Mouse (Mus musculus): Measurements from ENCODE around the gene Hoga1. TPM values are rescaled to one million over a fixed set of nuclear protein-coding genes. Genes with fewer than 3 reads are reported as not detected.

Gene Hoga1
- total RNA-seq, 1 experiment = 0.89 TPM

- Histone ChIP-seq H3K4me3 (ENCODE audit: insufficient read depth in 1 of 2, low read depth in 1 of 2, low read length in 2 of 2, poor library complexity in 1 of 2, severe bottlenecking in 1 of 2) (no peak overlapping the region), H3K9ac (ENCODE audit: insufficient read depth, low read depth, low read length, poor library complexity, severe bottlenecking) (no peak overlapping the region)
- in situ Hi-C loops (cut with MboI; ENCODE audit: low sequenced_read_pairs in 2 of 2, unreplicated experiment in 2 of 2) = no loop called here
Observed at GRCm38 (mm10) chr19:42034881-42035455, 10.4 kb upstream of the Hoga1 start.

GRCm38 (mm10) chr19:42035456-42036248, 9.8 kb upstream of the Hoga1 start, which contains the start of gene Ankrd2:
Ankrd2 (plus strand) TSS chr19:42036000.
- Histone ChIP-seq H3K27ac (ENCODE audit: insufficient read depth, low read depth, low read length, poor library complexity, severe bottlenecking) (no peak within 1 kb of the TSS), H3K36me3 (ENCODE audit: control insufficient read depth, insufficient read depth, low read length, poor library complexity, severe bottlenecking) (no peaks in the 10 kb centered on the region), H3K9me3 (ENCODE audit: control insufficient read depth, insufficient read depth, low read depth, low read length) (no peaks in the 10 kb centered on the region), H3K4me3 (ENCODE audit: insufficient read depth in 1 of 2, low read depth in 1 of 2, low read length in 2 of 2, poor library complexity in 1 of 2, severe bottlenecking in 1 of 2) (peak within 1 kb of the TSS; percentile 5 to 20; a peak in 1 of 4 replicates), H3K9ac (ENCODE audit: insufficient read depth, low read depth, low read length, poor library complexity, severe bottlenecking) (no peak within 1 kb of the TSS), H3K4me1 (ENCODE audit: control insufficient read depth in 2 of 2, insufficient read depth in 2 of 2, low read length in 2 of 2, poor library complexity in 1 of 2) (peaks cover 0 to 16% of the 10 kb centered on the region in 2 experiments; a peak in 2 of 4 replicates)
- peak; percentile 57 for DNase-seq (ENCODE audit: low read depth, low spot score)
- in situ Hi-C loops (cut with MboI; ENCODE audit: low sequenced_read_pairs in 2 of 2, unreplicated experiment in 2 of 2) = no loop called here
- TF ChIP-seq CHD2 (IDR thresholded peaks at IDR 0.05; ENCODE audit: low read depth, low read length) = no peak
- no peak for TF ChIP-seq HCFC1 (IDR thresholded peaks at IDR 0.05; ENCODE audit: borderline replicate concordance, insufficient read depth, low read length)
- no peak for TF ChIP-seq ZNF384 (IDR thresholded peaks at IDR 0.05; ENCODE audit: low read depth, low read length)
- TF ChIP-seq MAFK (IDR thresholded peaks at IDR 0.05; ENCODE audit: insufficient read depth, low read depth, low read length) = no peak
- TF ChIP-seq ZC3H11A (IDR thresholded peaks at IDR 0.05; ENCODE audit: borderline replicate concordance, low read depth, low read length) = peak; percentile 41; the same call in 1 of the 2 replicates

More at GRCm38 (mm10) chr19:42034881-42035455, 10.4 kb upstream of the Hoga1 start:
- TF ChIP-seq HCFC1 (IDR thresholded peaks at IDR 0.05; ENCODE audit: borderline replicate concordance, insufficient read depth, low read length) (no peak), CHD2 (IDR thresholded peaks at IDR 0.05; ENCODE audit: low read depth, low read length) (no peak), ZNF384 (IDR thresholded peaks at IDR 0.05; ENCODE audit: low read depth, low read length) (no peak), MAFK (IDR thresholded peaks at IDR 0.05; ENCODE audit: insufficient read depth, low read depth, low read length) (no peak), ZC3H11A (IDR thresholded peaks at IDR 0.05; ENCODE audit: borderline replicate concordance, low read depth, low read length) (no peak)
- H3K9me3 ChIP-seq (ENCODE audit: control insufficient read depth, insufficient read depth, low read depth, low read length) = no peaks in the 10 kb centered on the region
- DNase-seq (ENCODE audit: low read depth, low spot score) = no peak
- peaks cover 0 to 16% of the 10 kb centered on the region in 2 experiments; a peak in 2 of 4 replicates for H3K4me1 ChIP-seq (ENCODE audit: control insufficient read depth in 2 of 2, insufficient read depth in 2 of 2, low read length in 2 of 2, poor library complexity in 1 of 2)
- H3K36me3 ChIP-seq (ENCODE audit: control insufficient read depth, insufficient read depth, low read length, poor library complexity, severe bottlenecking) = no peaks in the 10 kb centered on the region
- no peak overlapping the region for H3K27ac ChIP-seq (ENCODE audit: insufficient read depth, low read depth, low read length, poor library complexity, severe bottlenecking)

GRCm38 (mm10) chr19:42036357-42036756, 9.1 kb upstream of the Hoga1 start:
- in situ Hi-C loops (cut with MboI; ENCODE audit: low sequenced_read_pairs in 2 of 2, unreplicated experiment in 2 of 2) = no loop called here
- Histone ChIP-seq H3K9me3 (ENCODE audit: control insufficient read depth, insufficient read depth, low read depth, low read length) (no peaks in the 10 kb centered on the region), H3K9ac (ENCODE audit: insufficient read depth, low read depth, low read length, poor library complexity, severe bottlenecking) (no peak overlapping the region), H3K4me1 (ENCODE audit: control insufficient read depth in 2 of 2, insufficient read depth in 2 of 2, low read length in 2 of 2, poor library complexity in 1 of 2) (peaks cover 0 to 16% of the 10 kb centered on the region in 2 experiments; a peak in 2 of 4 replicates), H3K36me3 (ENCODE audit: control insufficient read depth, insufficient read depth, low read length, poor library complexity, severe bottlenecking) (no peaks in the 10 kb centered on the region), H3K4me3 (ENCODE audit: insufficient read depth in 1 of 2, low read depth in 1 of 2, low read length in 2 of 2, poor library complexity in 1 of 2, severe bottlenecking in 1 of 2) (no peak overlapping the region), H3K27ac (ENCODE audit: insufficient read depth, low read depth, low read length, poor library complexity, severe bottlenecking) (no peak overlapping the region)
- no peak for TF ChIP-seq ZC3H11A (IDR thresholded peaks at IDR 0.05; ENCODE audit: borderline replicate concordance, low read depth, low read length)
- TF ChIP-seq ZNF384 (IDR thresholded peaks at IDR 0.05; ENCODE audit: low read depth, low read length) = no peak
- TF ChIP-seq MAFK (IDR thresholded peaks at IDR 0.05; ENCODE audit: insufficient read depth, low read depth, low read length) = no peak
- no peak for TF ChIP-seq CHD2 (IDR thresholded peaks at IDR 0.05; ENCODE audit: low read depth, low read length)
- no peak for TF ChIP-seq HCFC1 (IDR thresholded peaks at IDR 0.05; ENCODE audit: borderline replicate concordance, insufficient read depth, low read length)
- no peak for DNase-seq (ENCODE audit: low read depth, low spot score)

GRCm38 (mm10) chr19:42037167-42037702, 8.2 kb upstream of the Hoga1 start:
- in situ Hi-C loops (cut with MboI; ENCODE audit: low sequenced_read_pairs in 2 of 2, unreplicated experiment in 2 of 2) = no loop called here
- DNase-seq (ENCODE audit: low read depth, low spot score) = no peak
- TF ChIP-seq HCFC1 (IDR thresholded peaks at IDR 0.05; ENCODE audit: borderline replicate concordance, insufficient read depth, low read length) (no peak), MAFK (IDR thresholded peaks at IDR 0.05; ENCODE audit: insufficient read depth, low read depth, low read length) (no peak), ZNF384 (IDR thresholded peaks at IDR 0.05; ENCODE audit: low read depth, low read length) (no peak), ZC3H11A (IDR thresholded peaks at IDR 0.05; ENCODE audit: borderline replicate concordance, low read depth, low read length) (no peak), CHD2 (IDR thresholded peaks at IDR 0.05; ENCODE audit: low read depth, low read length) (no peak)
- no peaks in the 10 kb centered on the region for H3K36me3 ChIP-seq (ENCODE audit: control insufficient read depth, insufficient read depth, low read length, poor library complexity, severe bottlenecking)
- H3K27ac ChIP-seq (ENCODE audit: insufficient read depth, low read depth, low read length, poor library complexity, severe bottlenecking) = no peak overlapping the region
- no peak overlapping the region for H3K4me3 ChIP-seq (ENCODE audit: insufficient read depth in 1 of 2, low read depth in 1 of 2, low read length in 2 of 2, poor library complexity in 1 of 2, severe bottlenecking in 1 of 2)
- no peaks in the 10 kb centered on the region for H3K9me3 ChIP-seq (ENCODE audit: control insufficient read depth, insufficient read depth, low read depth, low read length)
- no peak overlapping the region for H3K9ac ChIP-seq (ENCODE audit: insufficient read depth, low read depth, low read length, poor library complexity, severe bottlenecking)
- H3K4me1 ChIP-seq (ENCODE audit: control insufficient read depth in 2 of 2, insufficient read depth in 2 of 2, low read length in 2 of 2, poor library complexity in 1 of 2) = peaks cover 0 to 16% of the 10 kb centered on the region in 2 experiments; a peak in 2 of 4 replicates
